ENCODE assay signal across 10 mouse cellular contexts in the genomic region with DNA sequence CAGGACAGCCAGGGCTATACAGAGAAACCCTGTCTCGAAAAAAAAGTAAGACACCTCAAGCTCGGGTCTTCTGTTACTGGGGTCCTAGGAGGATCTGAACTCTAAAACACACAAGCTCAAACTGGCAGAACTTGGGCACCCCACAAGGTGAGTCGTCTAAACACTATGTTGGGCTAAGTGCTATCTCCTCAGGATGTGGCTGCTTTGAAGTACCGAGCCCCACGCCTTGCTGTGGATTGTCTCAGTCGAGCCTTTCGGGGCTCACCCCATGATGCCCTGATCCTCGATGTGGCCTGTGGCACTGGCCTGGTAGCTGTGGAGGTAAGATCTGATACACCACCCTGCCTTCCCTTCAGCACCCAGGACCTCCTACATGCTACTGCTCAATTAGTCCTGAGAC. TPM values are rescaled to one million over a fixed set of nuclear protein-coding genes. Genes with fewer than 3 reads are reported as not detected.
DNase-seq lines count a peak whose midpoint lies in the region; ATAC-seq and TF ChIP-seq lines count a peak whose summit lies in the region.
"Had no signal": no experiment of that assay in that cellular context is flagged by ENCODE, and none has a peak within 500 bp of the region (broad histone marks: within the 10 kb centered on the region; RNA-seq: fewer than 3 reads in every experiment).

No protein-coding gene starts in this region.

- ATAC-seq in liver, embryonic 11.5 days (replicated peaks; ENCODE audit: low FRiP score): no peak
- no peak for ATAC-seq in embryonic facial prominence, embryonic 15.5 days (ENCODE audit: insufficient number of reproducible peaks, low FRiP score, low TSS enrichment, low read depth)

- no peak for TF ChIP-seq POLR2A in myocyte (IDR thresholded peaks at IDR 0.05; ENCODE audit: insufficient read length, low read depth)

- 79% methylated on average over 8 of the region's 8 CpGs for WGBS in liver, embryonic 11.5 days
- 87% methylated on average over 8 of the region's 8 CpGs for WGBS in embryonic facial prominence, embryonic 15.5 days

- H3K4me1 ChIP-seq in liver, embryonic 11.5 days (replicated peaks; ENCODE audit: control insufficient read depth, insufficient read depth, low read length): 0 out of 2 replicates have a peak, but pooled peaks cover 2% of the 10 kb centered on the region
- peaks cover 17% of the 10 kb centered on the region; the same call in 1 of the 2 replicates for H3K4me1 ChIP-seq in embryonic facial prominence, embryonic 15.5 days

- peak overlapping the region; percentile 99 for H3K4me2 ChIP-seq in liver, embryonic 11.5 days
- H3K4me2 ChIP-seq in embryonic facial prominence, embryonic 15.5 days (replicated peaks): peak overlapping the region; percentile 94; the same call in 1 of the 2 replicates
- H3K4me2 ChIP-seq in myocyte (ENCODE audit: low read depth): peak overlapping the region; percentile 89

- no peaks in the 10 kb centered on the region for H3K27me3 ChIP-seq in liver, embryonic 11.5 days (replicated peaks; ENCODE audit: control insufficient read depth, insufficient read depth, low read length)
- no peaks in the 10 kb centered on the region for H3K27me3 ChIP-seq in embryonic facial prominence, embryonic 15.5 days
- H3K27me3 ChIP-seq in myocyte (ENCODE audit: control insufficient read depth, insufficient read depth, insufficient read length): no peaks in the 10 kb centered on the region

- intact Hi-C loops in left cerebral cortex, adult 2 months (cut with DNase I): loop anchor here (5.0 kb wide), 1 partner anchor 34 kb away; no protein-coding TSS in a partner anchor

- no peaks in the 10 kb centered on the region for H3K79me2 ChIP-seq in myocyte (ENCODE audit: control insufficient read depth, insufficient read depth)

- no peak for TF ChIP-seq CTCF in left cerebral cortex, adult 2 months (IDR thresholded peaks at IDR 0.05)

- no peaks in the 10 kb centered on the region for H3K36me3 ChIP-seq in liver, embryonic 11.5 days (ENCODE audit: control insufficient read depth, insufficient read depth, low read length)
- H3K36me3 ChIP-seq in embryonic facial prominence, embryonic 15.5 days: no peaks in the 10 kb centered on the region
- no peaks in the 10 kb centered on the region for H3K36me3 ChIP-seq in myocyte (ENCODE audit: control insufficient read depth, insufficient read depth)

- H3ac ChIP-seq in myocyte (ENCODE audit: control insufficient read depth, insufficient read length): no peak overlapping the region

- no peak overlapping the region for H3K9ac ChIP-seq in liver, embryonic 11.5 days (ENCODE audit: low read depth, low read length)
- no peak overlapping the region for H3K9ac ChIP-seq in embryonic facial prominence, embryonic 15.5 days

- H3K4me3 ChIP-seq in liver, embryonic 11.5 days (ENCODE audit: low read depth, low read length): no peak overlapping the region
- peak overlapping the region; percentile 71; the same call in 1 of the 2 replicates for H3K4me3 ChIP-seq in embryonic facial prominence, embryonic 15.5 days (replicated peaks)
- H3K4me3 ChIP-seq in myocyte: peak overlapping the region; percentile 69
- H3K4me3 ChIP-seq in left cerebral cortex, adult 2 months: no peak overlapping the region

- H3K27ac ChIP-seq in liver, embryonic 11.5 days (ENCODE audit: low read depth, low read length): no peak overlapping the region
- H3K27ac ChIP-seq in embryonic facial prominence, embryonic 15.5 days (replicated peaks): no peak overlapping the region
- H3K27ac ChIP-seq in left cerebral cortex, adult 2 months: no peak overlapping the region
- H3K27ac ChIP-seq: hindbrain, postnatal 0 days had no signal

- DNase-seq in liver, embryonic 11.5 days (ENCODE audit: low spot score): no peak
- DNase-seq in liver: no peak
- peak; percentile 63 for DNase-seq in CD8-positive naive resting alpha-beta T cell, adult 2 months (ENCODE audit: low read depth in 2 of 2, low spot score in 2 of 2)
- DNase-seq in left cerebral cortex, adult 2 months (ENCODE audit: extremely low spot score in 1 of 2, low spot score in 2 of 2): no peak
- no peak for DNase-seq in layer of hippocampus, postnatal 36 days
- DNase-seq in urinary bladder, postnatal 36 days (ENCODE audit: low spot score in 2 of 2): no peak

- no peaks in the 10 kb centered on the region for H3K9me3 ChIP-seq in liver, embryonic 11.5 days (ENCODE audit: control insufficient read depth, low read length)
- H3K9me3 ChIP-seq in embryonic facial prominence, embryonic 15.5 days (replicated peaks): no peaks in the 10 kb centered on the region

TF ChIP-seq in myocyte, 11 proteins besides CTCF, POLR2A, EP300 and RAD21:
- no peak for TF ChIP-seq MAX (IDR thresholded peaks at IDR 0.05; ENCODE audit: low read depth)
- TF ChIP-seq SRF (IDR thresholded peaks at IDR 0.05; ENCODE audit: control insufficient read depth, insufficient read length, low read depth): no peak
- no peak for TF ChIP-seq TCF3 (IDR thresholded peaks at IDR 0.05; ENCODE audit: insufficient read length, low read depth)
- TF ChIP-seq POLR2AphosphoS2 (IDR thresholded peaks at IDR 0.05; ENCODE audit: insufficient read length, low read depth): no peak
- no peak for TF ChIP-seq REST (IDR thresholded peaks at IDR 0.05; ENCODE audit: insufficient read depth, insufficient read length)
- TF ChIP-seq TCF12 (IDR thresholded peaks at IDR 0.05; ENCODE audit: insufficient read depth, poor library complexity, severe bottlenecking): no peak
- TF ChIP-seq CEBPB (IDR thresholded peaks at IDR 0.05; ENCODE audit: insufficient read depth, poor library complexity, severe bottlenecking): no peak
- no peak for TF ChIP-seq MYOG (IDR thresholded peaks at IDR 0.05; ENCODE audit: control insufficient read depth in 1 of 3, insufficient read depth in 1 of 3, insufficient read length in 2 of 3, low read depth in 2 of 3)
- TF ChIP-seq E2F4 (IDR thresholded peaks at IDR 0.05; ENCODE audit: insufficient read depth): no peak
- no peak for TF ChIP-seq MYOD1 (IDR thresholded peaks at IDR 0.05; ENCODE audit: control insufficient read depth in 1 of 3, insufficient read length in 2 of 3, low read depth in 2 of 3)
- no peak for TF ChIP-seq USF1 (IDR thresholded peaks at IDR 0.05; ENCODE audit: low read depth)
TF ChIP-seq in myocyte: peak in this region for 0.

RNA-seq across cellular contexts. Expression of gene Mettl27, which starts 1.1 kb away (rescaled TPM):
- 9.1 and 11.4 TPM in 2 replicates for polyA plus RNA-seq in liver, embryonic 11.5 days (2014; fragmentation: Nextera tagmentation; extraction: Ambion mirVana)
- 20.1 and 20.4 TPM in 2 replicates for polyA plus RNA-seq in embryonic facial prominence, embryonic 15.5 days (2015; fragmentation: Nextera tagmentation; extraction: Ambion mirVana)
- polyA plus RNA-seq in myocyte (2012; fragmentation: generic; extraction: Trizol): 9.1 TPM
- 1 to 10 TPM; 7.5 to 9.3 TPM for total RNA-seq in left cerebral cortex, adult 2 months (2021)
- 1 to 10 TPM; 7.1 to 8.4 TPM for total RNA-seq in layer of hippocampus, postnatal 36 days (2021)

RNA-seq across cellular contexts. Expression of gene Cldn4, which starts 13.5 kb away (rescaled TPM):
- polyA plus RNA-seq in liver, embryonic 11.5 days (2014; fragmentation: Nextera tagmentation; extraction: Ambion mirVana): 3.1 and 3.7 TPM in 2 replicates
- polyA plus RNA-seq in embryonic facial prominence, embryonic 15.5 days (2015; fragmentation: Nextera tagmentation; extraction: Ambion mirVana): 40.7 and 52.1 TPM in 2 replicates
- polyA plus RNA-seq in myocyte (2012; fragmentation: generic; extraction: Trizol): not detected
- not detected for total RNA-seq in left cerebral cortex, adult 2 months (2021)
- not detected for total RNA-seq in layer of hippocampus, postnatal 36 days (2021)
- total RNA-seq: forebrain, postnatal 0 days; hindbrain, postnatal 0 days had no signal
- polyA plus RNA-seq: forebrain, postnatal 0 days; hindbrain, postnatal 0 days had no signal

RNA-seq across cellular contexts. Expression of gene Cldn13, which starts 18.0 kb away (rescaled TPM):
- polyA plus RNA-seq in liver, embryonic 11.5 days (2014; fragmentation: Nextera tagmentation; extraction: Ambion mirVana): 115 and 120 TPM in 2 replicates
- 0.16 TPM in 1 of 2 replicates, not detected in the other for polyA plus RNA-seq in embryonic facial prominence, embryonic 15.5 days (2015; fragmentation: Nextera tagmentation; extraction: Ambion mirVana)
- polyA plus RNA-seq in myocyte (2012; fragmentation: generic; extraction: Trizol): not detected
- not detected for total RNA-seq in left cerebral cortex, adult 2 months (2021)
- not detected for total RNA-seq in layer of hippocampus, postnatal 36 days (2021)
- total RNA-seq: forebrain, postnatal 0 days; hindbrain, postnatal 0 days had no signal
- polyA plus RNA-seq: forebrain, postnatal 0 days; hindbrain, postnatal 0 days had no signal

RNA-seq across cellular contexts. Expression of gene Tmem270, which starts 26.7 kb away (rescaled TPM):
- not detected in 2 replicates for polyA plus RNA-seq in liver, embryonic 11.5 days (2014; fragmentation: Nextera tagmentation; extraction: Ambion mirVana)
- polyA plus RNA-seq in embryonic facial prominence, embryonic 15.5 days (2015; fragmentation: Nextera tagmentation; extraction: Ambion mirVana): not detected in 2 replicates
- not detected for polyA plus RNA-seq in myocyte (2012; fragmentation: generic; extraction: Trizol)
- not detected for total RNA-seq in left cerebral cortex, adult 2 months (2021)
- not detected for total RNA-seq in layer of hippocampus, postnatal 36 days (2021)
- total RNA-seq: forebrain, postnatal 0 days; hindbrain, postnatal 0 days had no signal
- polyA plus RNA-seq: forebrain, postnatal 0 days; hindbrain, postnatal 0 days had no signal

RNA-seq across cellular contexts. Expression of gene Cldn3, which starts 52.7 kb away (rescaled TPM):
- polyA plus RNA-seq in liver, embryonic 11.5 days (2014; fragmentation: Nextera tagmentation; extraction: Ambion mirVana): 2.0 and 2.2 TPM in 2 replicates
- 39.7 and 50.9 TPM in 2 replicates for polyA plus RNA-seq in embryonic facial prominence, embryonic 15.5 days (2015; fragmentation: Nextera tagmentation; extraction: Ambion mirVana)
- polyA plus RNA-seq in myocyte (2012; fragmentation: generic; extraction: Trizol): not detected
- total RNA-seq in left cerebral cortex, adult 2 months (2021): under 1 TPM; 0.81 to 0.82 TPM
- total RNA-seq in layer of hippocampus, postnatal 36 days (2021): under 1 TPM; 0.61 to 0.92 TPM

Comparison
In these comparisons a context has a peak if more than half of its experiments do, and no peak if none do; other contexts are left out.
1. DNase-seq: peak in CD8-positive naive resting alpha-beta T cell, adult 2 months (2 of 2); none in liver, embryonic 11.5 days (single experiment), liver (single experiment), left cerebral cortex, adult 2 months (0 of 2), layer of hippocampus, postnatal 36 days (0 of 2) and urinary bladder, postnatal 36 days (0 of 2).
2. H3K4me3 ChIP-seq: peak in embryonic facial prominence, embryonic 15.5 days (single experiment) and myocyte (single experiment); none in liver, embryonic 11.5 days (single experiment) and left cerebral cortex, adult 2 months (single experiment).
3. RNA of gene Cldn13, which starts 18.0 kb away (polyA plus RNA-seq): 115 to 120 TPM in liver, embryonic 11.5 days; 0.16 TPM in embryonic facial prominence, embryonic 15.5 days and not detected in myocyte (single experiment); every median in the first group is over 10 times any median in the second.
4. Peak in every context shown above with its lines, with median percentiles within 50 percentile points of each other: H3K4me2 ChIP-seq.